Mouse (Mus musculus) embryonic facial prominence, embryonic 10.5 days (tissue): ENCODE data around the gene Olfr90. TPM values are rescaled to one million over a fixed set of nuclear protein-coding genes. Genes with fewer than 3 reads are reported as not detected.

ENCODE experiments used
- DNase-seq: peaks from one replicate; pipeline ENCODE4 v3.0.0-alpha.2; 2017; ENCODE audit warnings: low spot score
- H3K27ac ChIP-seq: fragments of 300-500 bp; sonication (generic); replicated peaks from 2 replicates; pipeline ENCODE4 v1.5.1; 2016; ENCODE audit warnings: mild to moderate bottlenecking
- H3K27me3 ChIP-seq: fragments of 300-500 bp; sonication (generic); replicated peaks from 2 replicates; pipeline ENCODE4 v1.6.1; 2016; ENCODE audit warnings: low read depth, mild to moderate bottlenecking; ENCODE audit not compliant: poor library complexity, severe bottlenecking
- H3K36me3 ChIP-seq: fragments of 300-500 bp; sonication (generic); replicated peaks from 2 replicates; pipeline ENCODE4 v1.6.1; 2016; ENCODE audit warnings: mild to moderate bottlenecking, moderate library complexity
- H3K4me1 ChIP-seq: fragments of 300-500 bp; sonication (generic); 2 replicates; pipeline ENCODE4 v1.6.1; 2016
- H3K4me3 ChIP-seq: fragments of 300-500 bp; sonication (generic); 2 replicates; pipeline ENCODE4 v1.5.1; 2016; ENCODE audit warnings: mild to moderate bottlenecking, moderate library complexity
- H3K9me3 ChIP-seq: fragments of 300-500 bp; sonication (generic); 2 replicates; pipeline ENCODE4 v1.6.1; 2016; ENCODE audit warnings: mild to moderate bottlenecking
- WGBS: fragments of 180-500 bp; shearing (Covaris S2); methylation state at CpG from one replicate; pipeline ENCODE4 v1.1.7; 2016; 5-methylcytosine and 5-hydroxymethylcytosine counted together
- polyA plus RNA-seq: library from polyadenylated mRNA; unstranded; fragments of >200 nt; fragmentation: Nextera tagmentation; extraction: Ambion mirVana; gene quantifications from 2 replicates; pipeline ENCODE4 v1.2.1, GENCODE M21; 2016

The Olfr90 gene
- polyA plus RNA-seq, 1 experiment from 2014 or later = not detected

GRCm38 (mm10) chr17:37075766-37076165 is 12.5 kb downstream of the Olfr90 start:
- WGBS = 92% methylated on average over 2 of the region's 2 CpGs

GRCm38 (mm10) chr17:37075181-37075580 is 13.1 kb downstream of the Olfr90 start:
- Histone ChIP-seq H3K4me3 (no peak overlapping the region), H3K36me3 (peaks cover 70% of the 10 kb centered on the region), H3K4me1 (peaks cover 23% of the 10 kb centered on the region), H3K9me3 (no peaks in the 10 kb centered on the region), H3K27ac (no peak overlapping the region), H3K27me3 (no peaks in the 10 kb centered on the region)
- WGBS = 90% methylated on average over 6 of the region's 6 CpGs
- no peak for DNase-seq

More at GRCm38 (mm10) chr17:37075766-37076165, 12.5 kb downstream of the Olfr90 start:
- peaks cover 26% of the 10 kb centered on the region for H3K4me1 ChIP-seq
- peaks cover 64% of the 10 kb centered on the region for H3K36me3 ChIP-seq
- H3K4me3 ChIP-seq = no peak overlapping the region
- DNase-seq = no peak
- no peak overlapping the region for H3K27ac ChIP-seq
- no peaks in the 10 kb centered on the region for H3K27me3 ChIP-seq
- no peaks in the 10 kb centered on the region for H3K9me3 ChIP-seq

- DNase-seq = no peak
- peaks cover under 1% of the 10 kb centered on the region for H3K4me1 ChIP-seq
- H3K9me3 ChIP-seq = no peaks in the 10 kb centered on the region
- no peaks in the 10 kb centered on the region for H3K27me3 ChIP-seq
- peaks cover 94% of the 10 kb centered on the region for H3K36me3 ChIP-seq
- no peak overlapping the region for H3K27ac ChIP-seq
- H3K4me3 ChIP-seq = no peak overlapping the region
- 65% methylated on average over 11 of the region's 11 CpGs for WGBS
Observed at GRCm38 (mm10) chr17:37072730-37073276, 15.5 kb downstream of the Olfr90 start.

- no peak for DNase-seq
- Histone ChIP-seq H3K27ac (no peak overlapping the region), H3K4me3 (no peak overlapping the region), H3K9me3 (no peaks in the 10 kb centered on the region), H3K36me3 (peaks cover 97% of the 10 kb centered on the region), H3K4me1 (no peaks in the 10 kb centered on the region), H3K27me3 (no peaks in the 10 kb centered on the region)
- 79% methylated on average over 12 of the region's 12 CpGs for WGBS
Observed at GRCm38 (mm10) chr17:37072080-37072729, 16.1 kb downstream of the Olfr90 start.

GRCm38 (mm10) chr17:37070121-37070520 is 18.2 kb downstream of the Olfr90 start:
- H3K36me3 ChIP-seq = peaks cover 98% of the 10 kb centered on the region
- H3K4me1 ChIP-seq = no peaks in the 10 kb centered on the region
- H3K9me3 ChIP-seq = no peaks in the 10 kb centered on the region
- DNase-seq = no peak
- 91% methylated on average over 8 of the region's 8 CpGs for WGBS
- no peak overlapping the region for H3K27ac ChIP-seq
- H3K27me3 ChIP-seq = no peaks in the 10 kb centered on the region
- no peak overlapping the region for H3K4me3 ChIP-seq

- H3K27me3 ChIP-seq = no peaks in the 10 kb centered on the region
- no peaks in the 10 kb centered on the region for H3K9me3 ChIP-seq
- DNase-seq = no peak
- WGBS = 85% methylated on average over 1 of the region's 1 CpGs
- H3K27ac ChIP-seq = no peak overlapping the region
- H3K4me3 ChIP-seq = no peak overlapping the region
- H3K36me3 ChIP-seq = peaks cover 98% of the 10 kb centered on the region
- H3K4me1 ChIP-seq = no peaks in the 10 kb centered on the region
Observed at GRCm38 (mm10) chr17:37067861-37068260, 20.4 kb downstream of the Olfr90 start.

GRCm38 (mm10) chr17:37065993-37066392 is 22.3 kb downstream of the Olfr90 start:
- H3K27ac ChIP-seq = no peak overlapping the region
- H3K27me3 ChIP-seq = no peaks in the 10 kb centered on the region
- DNase-seq = no peak
- no peaks in the 10 kb centered on the region for H3K4me1 ChIP-seq
- no peak overlapping the region for H3K4me3 ChIP-seq
- WGBS = 99% methylated on average over 2 of the region's 2 CpGs
- H3K9me3 ChIP-seq = no peaks in the 10 kb centered on the region
- H3K36me3 ChIP-seq = peaks cover 100% of the 10 kb centered on the region

- 72% methylated on average over 11 of the region's 11 CpGs for WGBS
Observed at GRCm38 (mm10) chr17:37063686-37064495, 24.4 kb downstream of the Olfr90 start.

GRCm38 (mm10) chr17:37063063-37063462 is 25.2 kb downstream of the Olfr90 start:
- Histone ChIP-seq H3K36me3 (peaks cover 100% of the 10 kb centered on the region), H3K9me3 (no peaks in the 10 kb centered on the region), H3K27ac (no peak overlapping the region), H3K4me1 (no peaks in the 10 kb centered on the region), H3K27me3 (no peaks in the 10 kb centered on the region), H3K4me3 (no peak overlapping the region)
- WGBS = 66% methylated on average over 10 of the region's 10 CpGs
- no peak for DNase-seq

More at GRCm38 (mm10) chr17:37063686-37064495, 24.4 kb downstream of the Olfr90 start:
- H3K4me1 ChIP-seq = no peaks in the 10 kb centered on the region
- no peak for DNase-seq
- no peaks in the 10 kb centered on the region for H3K9me3 ChIP-seq
- no peak overlapping the region for H3K27ac ChIP-seq
- no peak overlapping the region for H3K4me3 ChIP-seq
- peaks cover 100% of the 10 kb centered on the region for H3K36me3 ChIP-seq
- H3K27me3 ChIP-seq = no peaks in the 10 kb centered on the region

GRCm38 (mm10) chr17:37062101-37062641 is 26.1 kb downstream of the Olfr90 start:
- DNase-seq = no peak
- Histone ChIP-seq H3K27ac (no peak overlapping the region), H3K9me3 (no peaks in the 10 kb centered on the region), H3K4me1 (no peaks in the 10 kb centered on the region), H3K4me3 (no peak overlapping the region), H3K36me3 (peaks cover 99% of the 10 kb centered on the region), H3K27me3 (no peaks in the 10 kb centered on the region)
- WGBS = 92% methylated on average over 10 of the region's 10 CpGs

- Histone ChIP-seq H3K27me3 (no peaks in the 10 kb centered on the region), H3K4me3 (no peak overlapping the region), H3K4me1 (no peaks in the 10 kb centered on the region), H3K9me3 (no peaks in the 10 kb centered on the region), H3K27ac (no peak overlapping the region), H3K36me3 (peaks cover 99% of the 10 kb centered on the region)
- WGBS = 85% methylated on average over 3 of the region's 3 CpGs
- DNase-seq = no peak
Observed at GRCm38 (mm10) chr17:37061435-37061834, 26.9 kb downstream of the Olfr90 start.

- no peaks in the 10 kb centered on the region for H3K4me1 ChIP-seq
- H3K36me3 ChIP-seq = peaks cover 92% of the 10 kb centered on the region
- H3K27ac ChIP-seq = no peak overlapping the region
- H3K27me3 ChIP-seq = no peaks in the 10 kb centered on the region
- 89% methylated on average over 6 of the region's 6 CpGs for WGBS
- no peaks in the 10 kb centered on the region for H3K9me3 ChIP-seq
- no peak for DNase-seq
- no peak overlapping the region for H3K4me3 ChIP-seq
Observed at GRCm38 (mm10) chr17:37056957-37057356, 31.3 kb downstream of the Olfr90 start.
